Mouse (Mus musculus): ENCODE data around the gene Tmem175.

Tmem175 gene

DNA sequence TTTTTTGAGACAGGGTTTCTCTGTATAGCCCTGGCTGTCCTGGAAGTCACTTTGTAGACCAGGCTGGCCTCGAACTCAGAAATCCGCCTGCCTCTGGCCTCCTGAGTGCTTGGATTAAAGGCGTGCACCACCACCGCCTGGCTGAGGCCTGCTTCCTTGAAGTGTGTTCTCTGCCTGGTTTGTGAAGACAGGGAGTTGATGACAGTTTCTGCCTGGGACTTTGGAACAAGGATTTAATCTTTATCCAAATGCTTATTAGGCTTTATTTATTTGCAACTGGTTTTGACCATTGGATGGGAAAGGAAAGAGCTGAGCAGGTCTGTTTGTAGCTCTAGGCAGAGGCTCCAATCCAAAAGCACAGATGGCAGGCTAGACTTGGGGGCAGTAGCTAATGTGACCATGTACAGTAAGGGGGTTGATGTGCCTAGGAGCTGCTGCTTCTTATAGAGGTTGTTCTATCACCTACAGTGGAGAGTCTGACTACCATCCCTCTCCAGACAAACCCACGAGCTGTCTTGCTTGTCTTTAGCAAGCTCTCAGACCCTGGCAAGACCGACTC lies 48.8 kb downstream of the Tmem175 start:
- peak; percentile 30 to 44 for DNase-seq

DNA sequence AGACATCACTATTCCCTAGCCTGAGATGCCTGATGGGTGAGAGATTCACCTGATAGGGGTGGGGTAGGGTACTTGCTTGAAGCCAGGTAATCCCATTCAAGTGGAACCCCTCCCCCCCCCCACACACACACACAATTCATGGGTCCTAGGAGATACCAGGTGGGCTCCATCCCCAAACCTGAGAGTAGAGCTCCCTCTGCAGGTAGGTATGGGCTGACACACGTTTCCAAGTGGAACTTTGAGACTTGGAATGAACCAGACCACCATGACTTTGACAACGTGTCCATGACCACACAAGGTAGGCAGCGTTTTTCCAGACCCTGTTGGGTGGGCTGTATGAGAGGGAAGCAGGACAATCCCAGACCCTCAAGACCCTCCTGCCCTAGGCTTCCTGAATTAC lies 50.3 kb downstream of the Tmem175 start:
- DNase-seq: no peak

DNA sequence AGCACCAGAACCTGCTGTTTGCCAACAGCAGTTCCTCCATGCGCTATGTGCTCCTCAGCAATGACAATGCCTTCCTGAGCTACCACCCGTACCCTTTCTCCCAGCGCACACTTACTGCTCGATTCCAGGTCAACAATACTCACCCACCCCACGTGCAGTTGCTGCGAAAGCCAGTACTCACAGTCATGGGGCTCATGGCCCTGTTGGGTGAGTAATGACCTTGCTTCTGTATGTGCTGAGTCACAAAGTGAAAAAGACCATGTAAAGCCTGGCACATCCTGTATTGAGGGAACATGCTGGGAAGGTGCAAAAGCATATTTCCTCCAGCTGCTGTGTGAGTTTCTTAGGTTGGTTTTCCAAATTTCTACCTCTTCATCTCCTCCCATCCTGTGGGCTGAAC lies 51.3 kb downstream of the Tmem175 start:
- no peak for DNase-seq

DNA sequence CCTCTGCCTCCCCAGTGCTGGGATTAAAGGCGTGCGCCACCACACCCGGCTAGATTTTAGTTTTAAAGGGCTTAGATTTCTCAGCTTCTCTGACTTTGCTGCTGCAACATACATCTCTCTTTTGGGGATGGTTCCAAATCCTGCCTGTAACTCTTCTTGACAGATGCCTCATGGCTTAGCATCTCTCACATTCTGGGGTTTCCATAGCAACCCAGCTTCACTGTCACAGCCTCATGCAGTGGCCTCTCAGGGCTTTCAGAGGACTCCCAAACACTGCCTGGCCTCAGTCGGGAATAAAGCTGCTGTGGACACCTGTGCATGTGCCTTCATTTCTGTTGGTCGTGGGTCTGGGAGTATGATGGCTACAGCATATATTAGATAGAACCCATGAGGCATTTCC lies 59.5 kb downstream of the Tmem175 start:
- no peak for DNase-seq

GRCm38 (mm10) chr5:108691152-108691551 lies 61.6 kb downstream of the Tmem175 start:
- DNase-seq: no peak

- DNase-seq: peak in 1 of 2 experiments; percentile 29
Observed at GRCm38 (mm10) chr5:108692271-108692670, 62.7 kb downstream of the Tmem175 start, which contains the start of gene Fgfrl1. Gene Fgfrl1, plus strand, starts transcription at chr5:108692382.

GRCm38 (mm10) chr5:108693872-108694288 lies 64.3 kb downstream of the Tmem175 start:
- peak; percentile 34 to 44 for DNase-seq

DNA sequence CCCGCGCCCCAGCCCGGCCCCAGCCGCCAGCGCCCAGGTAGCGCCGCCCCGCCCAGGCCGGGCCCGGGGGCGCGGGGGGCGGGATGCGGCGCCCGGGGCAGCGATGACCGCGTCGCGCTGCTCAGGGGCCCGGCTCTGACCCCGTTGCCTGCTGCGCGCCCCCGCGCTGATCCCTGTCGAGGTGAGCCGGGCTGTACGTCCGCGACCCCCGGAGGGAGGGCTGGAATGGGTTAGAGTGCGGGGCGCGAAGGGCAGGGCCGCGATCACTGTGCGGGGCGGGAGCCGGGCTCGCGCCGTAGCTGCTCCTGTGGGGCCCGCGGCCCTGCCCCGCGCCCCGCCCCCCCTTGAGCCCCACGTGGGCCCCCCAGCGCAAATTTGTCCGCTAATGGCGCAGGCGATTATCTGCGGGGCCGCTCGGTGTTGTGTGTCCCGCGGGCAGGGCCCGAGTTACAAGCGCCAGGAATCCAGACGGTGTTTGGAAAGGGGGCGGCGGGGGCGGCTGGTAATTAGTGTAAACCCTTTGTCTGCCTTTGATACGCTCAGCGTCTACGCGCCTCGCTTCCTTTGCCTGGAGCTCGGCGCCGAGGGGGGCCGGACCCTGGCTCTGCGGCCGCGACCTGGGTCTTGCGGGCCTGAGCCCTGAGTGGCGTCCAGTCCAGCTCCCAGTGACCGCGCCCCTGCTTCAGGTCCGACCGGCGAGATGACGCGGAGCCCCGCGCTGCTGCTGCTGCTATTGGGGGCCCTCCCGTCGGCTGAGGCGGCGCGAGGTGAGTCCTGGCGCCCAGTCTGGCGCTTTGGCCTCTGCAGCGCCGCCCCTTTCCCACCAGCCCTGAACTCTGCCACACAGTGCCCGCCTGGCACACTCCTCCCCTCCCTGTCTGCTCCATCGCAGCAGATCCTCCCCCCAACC lies 65.0 kb downstream of the Tmem175 start:
- no peak for DNase-seq

- no peak for DNase-seq
Observed at GRCm38 (mm10) chr5:108695861-108696260, 66.3 kb downstream of the Tmem175 start.

DNA sequence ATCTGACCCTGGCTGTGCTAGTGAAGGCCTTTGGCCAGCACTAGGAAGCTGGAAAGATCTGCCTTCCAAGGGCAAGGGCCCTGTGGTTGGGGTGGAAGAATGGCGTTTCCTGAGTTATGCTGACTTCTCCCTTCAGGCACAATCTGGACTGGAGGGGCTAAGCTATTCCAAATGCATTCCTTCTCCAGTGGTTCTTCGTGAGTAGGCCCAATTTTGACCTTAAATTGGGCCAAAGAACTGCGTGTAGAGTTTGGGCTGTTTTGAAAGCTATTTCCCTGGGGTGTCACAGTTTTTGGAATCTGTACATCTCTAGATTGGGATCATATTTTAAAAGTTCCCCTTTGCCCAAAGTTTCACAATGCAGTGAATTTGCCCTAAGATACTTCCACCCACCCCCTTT lies 67.0 kb downstream of the Tmem175 start:
- no peak for DNase-seq

DNA sequence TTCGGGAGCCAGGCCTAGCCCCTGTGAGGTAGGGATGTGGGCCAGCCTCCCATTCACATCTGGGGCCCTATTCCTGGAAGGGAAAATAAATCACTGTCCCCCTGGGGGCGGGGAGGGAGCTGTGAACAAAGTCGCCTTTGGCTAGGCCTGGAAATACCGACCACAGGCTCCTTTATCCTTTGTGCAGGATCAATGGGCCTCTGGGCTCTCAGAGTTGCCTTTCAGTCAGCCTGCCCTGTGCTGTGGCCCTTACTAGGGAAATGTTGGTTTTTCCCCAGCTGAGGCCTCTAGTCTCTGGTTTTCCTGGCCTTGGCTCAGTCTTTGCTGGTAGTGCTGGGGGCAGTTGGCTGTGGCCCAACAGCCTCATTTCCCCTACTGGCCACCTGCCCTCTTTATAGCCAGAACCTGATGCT lies 67.8 kb downstream of the Tmem175 start:
- DNase-seq: no peak
